Mouse (Mus musculus): Measurements from ENCODE around the gene Oprm1.

The Oprm1 gene

GRCm38 (mm10) chr10:7049901-7050300 lies 291.6 kb downstream of the Oprm1 start:
- no peak for DNase-seq

DNA sequence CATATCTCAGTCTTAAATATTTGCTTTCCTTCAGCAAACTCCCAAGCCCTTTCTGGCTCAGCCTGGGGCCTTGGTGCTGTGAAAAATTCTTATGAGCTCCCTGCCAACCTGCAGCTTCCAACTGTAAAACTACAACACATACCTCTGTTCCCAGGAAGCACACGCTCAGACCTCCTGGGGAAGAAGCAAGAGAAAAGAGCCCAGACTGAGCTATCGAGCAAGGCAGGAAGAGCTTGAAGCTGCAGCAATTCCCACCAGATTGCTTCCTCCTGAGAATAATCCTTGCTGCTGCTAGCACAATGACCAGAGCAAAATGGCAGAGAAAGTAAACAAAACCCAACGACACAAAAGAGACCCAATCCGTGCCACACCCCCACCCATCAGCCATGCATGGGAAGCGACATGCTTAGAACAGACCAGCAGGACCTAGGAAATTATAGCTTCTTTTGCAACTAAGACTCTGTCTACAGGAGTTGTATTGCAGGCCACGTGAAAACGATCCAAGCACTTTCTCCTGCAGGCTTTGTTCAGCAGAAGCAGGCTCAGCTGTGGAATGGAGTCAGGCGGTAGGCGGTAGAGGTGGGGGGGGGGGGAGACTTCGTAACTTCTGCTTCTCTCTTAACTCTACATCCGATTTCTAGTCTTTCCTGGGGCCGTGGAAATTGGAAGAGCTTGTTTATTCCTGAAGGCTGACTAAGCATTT lies 294.2 kb downstream of the Oprm1 start, which contains the start of gene Ipcef1:
Gene Ipcef1 (minus strand): TSS at position 164 of the 703 bp plus-strand sequence.
- no peak for DNase-seq

DNA sequence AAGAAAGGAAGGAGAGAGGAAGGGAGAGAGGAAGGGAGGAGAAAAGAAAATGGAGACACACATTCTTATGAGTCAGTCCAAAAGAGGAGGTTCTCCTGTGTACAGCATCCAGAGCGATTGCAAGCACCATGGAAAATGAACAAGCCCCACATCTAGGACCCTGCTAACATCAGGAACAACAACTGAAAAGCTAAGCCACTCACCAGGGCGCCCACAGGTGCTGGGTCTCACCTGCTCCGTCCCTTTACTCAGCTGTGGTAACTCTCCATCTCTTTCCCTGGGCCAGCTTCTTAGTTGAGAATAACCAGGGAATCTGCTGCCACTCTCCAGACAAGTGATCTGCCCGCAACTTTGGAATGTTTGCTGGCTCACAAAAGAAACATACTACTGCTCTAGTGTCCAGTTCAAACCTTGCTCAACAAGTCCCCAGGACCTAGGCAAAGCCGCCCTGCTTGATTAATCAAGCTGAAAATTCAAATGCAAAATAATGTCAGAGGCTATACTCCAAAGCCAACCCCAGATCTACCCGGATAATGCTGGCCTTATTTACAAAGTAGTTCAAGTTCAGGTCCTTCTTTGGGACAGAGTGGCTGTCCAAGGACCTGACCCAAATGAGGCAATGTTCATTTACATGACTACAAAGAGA lies 296.4 kb downstream of the Oprm1 start:
- no peak for DNase-seq

DNA sequence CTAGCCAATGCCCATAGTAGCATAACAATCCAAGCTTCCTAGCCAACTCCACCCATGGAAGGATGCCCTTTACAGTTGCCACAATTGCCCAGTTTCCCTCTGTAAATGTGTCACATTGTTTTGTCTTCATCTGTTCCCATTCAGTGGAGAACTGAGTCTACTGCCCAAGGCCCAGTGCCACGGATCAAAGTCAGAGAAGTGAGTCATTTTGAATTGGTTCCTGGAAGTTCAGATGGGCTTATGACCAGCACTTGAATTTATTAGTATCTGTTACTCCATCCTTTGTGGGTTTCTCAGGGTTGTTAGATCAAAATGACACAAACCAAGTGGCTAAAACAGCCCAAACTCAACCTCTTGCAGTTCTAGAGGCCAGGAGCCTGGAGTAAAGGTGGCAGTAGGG lies 299.2 kb downstream of the Oprm1 start:
- DNase-seq: no peak

DNA sequence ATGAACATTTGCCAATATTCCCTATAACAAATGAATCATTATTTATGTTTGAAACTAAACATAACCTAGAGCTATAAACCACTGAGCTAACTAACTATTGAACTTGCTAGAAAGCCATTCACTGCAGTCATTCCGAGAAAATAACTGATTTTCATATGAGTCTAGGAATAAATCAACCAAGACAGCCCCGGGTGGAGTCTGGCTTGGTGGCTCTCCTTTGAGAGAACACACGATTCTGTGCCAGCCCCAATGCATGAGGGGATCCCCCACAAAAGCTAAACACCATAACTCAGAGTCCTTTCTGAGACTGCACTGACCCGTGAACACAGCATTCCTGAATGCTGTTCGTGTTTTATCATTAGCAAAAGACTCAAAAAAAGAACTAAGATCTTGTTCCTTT lies 302.0 kb downstream of the Oprm1 start:
- DNase-seq: no peak

DNA sequence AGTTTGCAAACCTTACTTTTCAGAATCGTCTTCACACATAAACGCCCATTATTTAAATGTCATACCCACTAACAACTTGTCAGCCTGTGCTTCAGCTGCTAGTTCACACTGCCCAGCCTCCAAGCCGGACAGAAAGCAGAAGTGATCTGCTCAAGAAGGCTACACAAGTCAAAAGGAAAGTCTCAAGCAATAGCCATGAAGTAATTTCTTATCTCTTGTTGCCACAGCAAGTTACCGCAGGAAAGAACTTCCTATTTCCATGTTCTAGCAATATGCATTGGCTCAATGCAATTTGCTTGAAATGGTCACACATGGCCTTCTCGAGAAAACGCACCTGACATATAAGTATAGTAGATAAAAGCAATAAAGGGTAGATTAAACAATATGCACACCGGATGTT lies 304.7 kb downstream of the Oprm1 start:
- DNase-seq: no peak

DNA sequence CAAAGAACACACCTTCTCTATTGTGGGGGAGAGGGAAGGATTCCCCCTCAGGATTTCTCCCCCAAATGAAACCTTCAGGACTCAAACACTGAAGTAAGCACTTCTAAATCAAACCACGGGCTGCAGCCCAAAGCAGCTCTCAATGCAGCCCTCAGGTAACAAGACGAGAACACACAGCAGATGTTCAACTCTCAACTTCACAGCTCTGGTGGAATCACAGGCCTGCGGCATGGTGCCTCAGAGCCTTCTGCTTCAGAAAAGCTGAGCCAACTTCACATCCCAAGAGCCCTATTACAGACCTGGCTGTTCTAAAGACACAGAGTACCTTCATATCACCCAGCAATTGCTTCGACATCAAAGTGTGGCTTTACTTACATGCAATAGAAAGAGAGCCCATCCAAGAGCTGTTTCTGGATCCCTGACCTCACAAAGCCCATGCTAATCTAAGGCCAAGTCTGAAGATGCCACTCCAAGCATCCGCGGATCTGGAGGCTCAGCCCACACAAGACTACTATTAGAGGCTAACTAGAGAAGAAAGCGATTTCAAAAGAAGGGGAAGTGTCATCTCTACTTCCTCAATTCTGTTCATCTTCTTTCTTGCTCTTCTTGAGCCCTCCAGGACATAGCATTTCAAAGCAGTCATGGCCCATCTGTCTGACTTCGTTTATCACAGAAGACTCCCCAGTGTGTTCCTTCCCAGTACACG lies 305.6 kb downstream of the Oprm1 start:
- DNase-seq: no peak

DNA sequence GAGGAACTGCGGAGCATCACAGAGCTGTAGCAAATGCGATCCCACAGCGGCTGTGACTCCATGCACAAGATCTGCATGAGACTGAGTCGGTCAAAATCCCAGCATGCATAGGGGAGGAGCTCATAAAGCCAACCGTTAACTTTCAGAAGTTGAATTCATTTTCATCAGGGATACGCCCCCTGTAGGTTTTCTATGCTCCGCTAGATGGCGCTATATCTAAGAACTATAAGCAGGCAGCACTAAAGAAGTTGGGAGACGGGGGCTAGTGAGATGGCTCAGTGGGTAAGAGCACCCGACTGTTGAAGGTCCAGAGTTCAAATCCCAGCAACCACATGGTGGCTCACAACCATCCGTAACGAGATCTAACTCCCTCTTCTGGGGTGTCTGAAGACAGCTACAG lies 310.3 kb downstream of the Oprm1 start:
- no peak for DNase-seq

DNA sequence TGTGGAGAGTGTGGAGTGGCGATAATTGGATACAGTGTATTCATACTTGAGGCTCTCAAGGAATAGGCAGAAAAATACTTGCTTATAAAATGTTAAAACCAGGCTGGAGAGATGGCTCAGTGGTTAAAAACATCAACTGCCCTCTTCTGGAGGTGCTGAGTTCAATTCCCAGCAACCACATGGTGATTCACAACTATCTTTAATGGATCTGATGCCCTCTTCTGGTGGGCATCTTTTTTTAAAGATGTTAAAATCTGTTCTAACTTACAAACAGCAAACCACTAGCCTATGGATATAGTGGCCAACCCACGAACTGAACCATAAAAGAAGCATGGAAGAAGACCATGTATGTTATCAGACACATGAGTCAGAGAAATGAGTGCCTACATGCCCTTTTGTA lies 310.8 kb downstream of the Oprm1 start:
- no peak for DNase-seq

- DNase-seq: no peak
These were observed 312.0 kb downstream of the Oprm1 start for GRCm38 (mm10) chr10:7070100-7070835.

- DNase-seq: no peak
These were observed 312.6 kb downstream of the Oprm1 start for GRCm38 (mm10) chr10:7070924-7071323.

- no peak for DNase-seq
These were observed 315.9 kb downstream of the Oprm1 start for GRCm38 (mm10) chr10:7074231-7074630.

GRCm38 (mm10) chr10:7075661-7076060 lies 317.4 kb downstream of the Oprm1 start:
- DNase-seq: peak in 1 of 2 experiments; percentile 24

DNA sequence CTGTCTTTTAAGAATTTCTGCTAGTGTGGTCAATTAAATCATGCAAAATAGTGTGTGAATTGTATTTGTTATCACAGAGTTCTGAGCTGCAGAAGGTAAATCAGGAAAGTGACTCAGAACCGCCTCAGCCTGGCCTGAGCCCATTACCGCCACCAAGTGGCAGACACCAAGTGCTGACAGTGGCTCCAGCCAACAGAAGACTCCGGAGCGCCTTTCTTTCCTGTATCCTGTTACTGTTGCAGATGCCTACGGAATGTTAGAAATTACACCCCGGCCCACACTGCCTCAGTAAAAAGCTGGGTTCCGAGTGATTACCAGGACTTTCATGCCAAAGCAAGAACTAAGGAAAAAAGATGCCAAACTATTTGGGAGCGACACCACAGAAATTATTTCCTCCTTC lies 317.9 kb downstream of the Oprm1 start:
- DNase-seq: peak; percentile 87 to 92

- peak; percentile 66 to 71 for DNase-seq
These were observed 318.4 kb downstream of the Oprm1 start for GRCm38 (mm10) chr10:7076662-7077211.

- DNase-seq: peak; percentile 79 to 84
These were observed 319.1 kb downstream of the Oprm1 start for GRCm38 (mm10) chr10:7077389-7077808.

DNA sequence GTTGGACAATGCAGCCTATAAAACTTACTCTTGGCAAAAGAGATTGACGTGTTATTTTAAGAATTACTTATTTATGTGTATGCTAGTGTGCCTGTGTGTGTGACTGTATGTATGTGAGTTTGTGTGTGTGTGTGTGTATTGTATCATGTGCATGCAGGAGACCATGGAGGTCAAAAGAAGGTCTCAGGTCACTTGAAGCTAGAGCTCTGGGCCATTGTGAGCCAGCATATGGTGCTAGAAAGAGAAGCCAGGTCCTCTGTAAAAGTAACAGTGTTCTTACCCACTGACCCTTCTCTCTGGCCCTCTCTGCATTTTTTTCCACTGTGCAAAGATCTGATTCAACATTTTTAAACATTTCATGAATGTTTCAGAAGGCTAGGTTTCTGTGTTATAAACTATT lies 319.7 kb downstream of the Oprm1 start:
- DNase-seq: peak in 1 of 2 experiments; percentile 52

Data from cerebellum, postnatal 36 days (tissue).